Mouse (Mus musculus): ENCODE results near the gene Pole3. TPM values are rescaled to one million over a fixed set of nuclear protein-coding genes. Genes with fewer than 3 reads are reported as not detected.

The Pole3 gene
- polyA plus RNA-seq (2016; fragmentation: Nextera tagmentation; extraction: Ambion mirVana), result 140 and 142 TPM in 2 replicates

DNA sequence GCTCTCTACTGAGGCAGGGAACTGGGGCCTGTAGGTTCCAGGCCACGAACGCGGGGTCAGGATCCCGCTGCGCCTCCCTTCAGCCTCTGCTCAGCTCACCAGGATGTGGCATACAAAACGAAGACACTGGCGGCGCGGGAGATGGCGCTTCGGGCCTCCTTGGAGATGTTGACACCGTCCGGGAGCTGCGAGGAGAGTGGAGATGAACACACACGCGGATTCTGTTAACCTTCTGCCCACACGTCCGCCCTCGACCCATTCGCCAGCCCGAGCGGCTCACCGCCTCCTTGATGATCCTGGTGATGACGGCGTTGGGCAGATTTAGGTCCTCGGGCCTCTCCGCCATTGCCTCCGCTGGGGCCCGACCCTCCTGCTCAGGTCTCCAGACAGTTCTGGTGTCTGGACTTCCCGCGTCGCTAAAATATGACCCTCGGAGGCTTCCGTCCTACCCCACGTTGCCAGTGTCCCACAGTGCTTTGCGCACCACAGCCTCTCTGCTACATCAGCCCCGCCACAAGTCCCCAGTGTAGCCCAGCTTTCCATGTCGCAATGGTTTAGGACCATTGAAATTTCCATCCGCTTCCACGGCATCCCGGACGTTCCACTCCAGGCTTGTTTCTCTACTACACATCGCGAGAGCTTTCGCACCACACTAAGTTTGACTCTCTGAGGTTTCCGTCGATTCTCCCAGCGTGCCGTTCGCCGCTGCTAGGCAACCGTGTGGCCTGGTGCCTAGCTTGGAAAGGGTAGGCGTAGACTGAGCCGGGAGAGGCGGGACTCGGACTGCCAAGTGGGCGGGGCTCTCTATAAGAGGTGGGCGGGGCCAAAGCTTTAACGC lies at the start of gene Pole3, which contains the start of gene 4933430I17Rik:
TSS of gene Pole3 (minus strand) at position 418 of the 838 bp plus-strand sequence.
TSS of gene 4933430I17Rik (plus strand) at position 719 of the 838 bp plus-strand sequence.
- 0% methylated on average over 59 of the region's 59 CpGs for WGBS

DNA sequence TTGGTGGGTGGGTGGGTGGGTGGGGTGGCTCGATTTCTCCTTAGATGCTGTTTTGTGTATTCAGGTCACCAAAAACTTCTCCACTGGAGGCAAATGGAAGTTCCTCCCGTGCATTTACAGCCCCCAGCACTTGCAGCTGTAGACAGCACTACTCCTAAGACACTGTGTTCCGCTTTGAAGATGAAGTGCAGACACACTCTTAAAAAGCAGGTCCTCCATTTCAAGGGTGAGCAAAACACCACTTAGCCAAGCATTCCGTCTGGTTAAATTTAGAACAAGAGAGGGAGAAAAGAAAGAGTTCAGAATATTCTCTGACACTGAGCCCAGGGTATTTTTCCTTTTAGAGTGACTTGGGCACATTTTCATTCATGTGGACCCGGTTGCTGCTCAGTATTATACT lies 45.2 kb upstream of the Pole3 start:
- no peaks in the 10 kb centered on the region for H3K4me1 ChIP-seq
- no peaks in the 10 kb centered on the region for H3K36me3 ChIP-seq
- no peak for DNase-seq (ENCODE audit: low spot score)
- H3K27ac ChIP-seq (replicated peaks), result no peak overlapping the region
- no peak overlapping the region for H3K4me3 ChIP-seq
- no peaks in the 10 kb centered on the region for H3K27me3 ChIP-seq (ENCODE audit: low read depth, poor library complexity, severe bottlenecking)
- H3K9me3 ChIP-seq (replicated peaks), result no peaks in the 10 kb centered on the region
- 81% methylated on average over 5 of the region's 5 CpGs for WGBS

More for the DNA sequence above, at the start of gene Pole3, which contains the start of gene 4933430I17Rik:
- Histone ChIP-seq H3K4me3 (peak within 1 kb of the TSS; percentile 92), H3K27me3 (ENCODE audit: low read depth, poor library complexity, severe bottlenecking) (no peaks in the 10 kb centered on the region), H3K9me3 (replicated peaks) (no peaks in the 10 kb centered on the region), H3K36me3 (peaks cover 24% of the 10 kb centered on the region), H3K27ac (replicated peaks) (peak within 1 kb of the TSS; percentile 98), H3K4me1 (peaks cover 25% of the 10 kb centered on the region)
- peak; percentile 98 for DNase-seq (ENCODE audit: low spot score)

DNA sequence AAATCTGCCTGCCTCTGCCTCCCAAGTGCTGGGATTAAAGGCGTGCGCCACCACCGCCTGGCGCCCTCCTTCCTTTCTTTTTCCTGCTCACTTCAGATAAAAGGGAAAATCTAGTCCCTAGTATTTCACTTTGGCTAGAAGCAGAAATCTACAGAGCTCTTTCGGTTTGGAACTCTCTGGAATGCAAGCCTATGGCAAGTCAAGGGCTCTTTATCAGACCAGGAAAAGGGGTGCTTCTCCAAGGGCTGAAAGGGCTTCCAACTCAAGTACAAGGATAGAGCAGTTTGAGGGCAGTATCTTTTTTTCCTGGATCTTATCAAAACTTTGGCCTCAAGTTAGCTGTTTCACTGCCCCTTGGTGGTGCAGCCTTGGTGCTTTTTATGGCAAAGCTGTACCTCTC lies 44.7 kb upstream of the Pole3 start:
- Histone ChIP-seq H3K4me1 (no peaks in the 10 kb centered on the region), H3K27me3 (ENCODE audit: low read depth, poor library complexity, severe bottlenecking) (no peaks in the 10 kb centered on the region), H3K4me3 (no peak overlapping the region), H3K36me3 (no peaks in the 10 kb centered on the region), H3K9me3 (replicated peaks) (no peaks in the 10 kb centered on the region), H3K27ac (replicated peaks) (no peak overlapping the region)
- 87% methylated on average over 5 of the region's 5 CpGs for WGBS
- no peak for DNase-seq (ENCODE audit: low spot score)

DNA sequence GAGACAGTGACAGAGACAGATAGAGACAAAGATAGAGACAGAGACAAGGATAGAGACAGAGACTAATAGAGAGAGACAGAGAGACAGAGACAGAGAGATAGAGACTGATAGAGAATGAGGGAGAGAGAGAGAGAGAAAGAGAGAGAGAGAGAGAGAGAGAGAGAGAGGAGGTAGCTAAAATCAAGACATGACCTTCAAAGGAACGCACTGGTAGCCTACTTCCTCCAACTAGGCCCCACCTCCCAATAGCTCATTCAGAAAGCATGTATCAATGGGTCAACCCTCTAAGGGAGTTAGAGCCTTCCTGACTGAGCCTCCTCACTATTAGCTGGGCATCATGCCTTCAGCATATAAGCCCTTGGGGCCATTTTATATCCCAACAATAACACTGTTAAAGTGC lies 43.5 kb upstream of the Pole3 start:
- Histone ChIP-seq H3K27me3 (ENCODE audit: low read depth, poor library complexity, severe bottlenecking) (no peaks in the 10 kb centered on the region), H3K4me3 (no peak overlapping the region), H3K4me1 (no peaks in the 10 kb centered on the region), H3K36me3 (no peaks in the 10 kb centered on the region), H3K27ac (replicated peaks) (no peak overlapping the region), H3K9me3 (replicated peaks) (no peaks in the 10 kb centered on the region)
- DNase-seq (ENCODE audit: low spot score), result no peak
- WGBS, result 91% methylated on average over 1 of the region's 1 CpGs

DNA sequence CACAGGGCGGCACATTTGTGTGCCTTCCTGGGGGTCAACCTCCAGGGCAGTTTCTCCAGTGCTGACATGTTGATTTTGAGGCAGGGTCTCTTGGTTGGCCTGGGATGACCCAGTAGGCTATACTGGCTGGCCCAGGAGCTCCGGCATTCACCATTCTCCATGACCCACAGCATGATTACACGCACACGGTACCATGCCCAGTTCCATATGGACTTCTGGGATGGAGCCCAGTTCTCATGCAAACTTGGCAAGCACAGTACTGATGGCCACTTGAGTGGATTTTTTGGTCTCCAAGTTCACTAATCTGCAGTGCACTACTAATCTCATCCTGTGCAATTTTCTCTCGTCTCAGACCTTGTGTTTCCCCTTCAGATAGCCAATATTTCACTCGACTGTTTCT lies 42.8 kb upstream of the Pole3 start:
- H3K4me3 ChIP-seq, result no peak overlapping the region
- no peaks in the 10 kb centered on the region for H3K36me3 ChIP-seq
- WGBS, result 90% methylated on average over 6 of the region's 6 CpGs
- no peak for DNase-seq (ENCODE audit: low spot score)
- no peaks in the 10 kb centered on the region for H3K9me3 ChIP-seq (replicated peaks)
- H3K27me3 ChIP-seq (ENCODE audit: low read depth, poor library complexity, severe bottlenecking), result no peaks in the 10 kb centered on the region
- H3K27ac ChIP-seq (replicated peaks), result no peak overlapping the region
- H3K4me1 ChIP-seq, result no peaks in the 10 kb centered on the region

DNA sequence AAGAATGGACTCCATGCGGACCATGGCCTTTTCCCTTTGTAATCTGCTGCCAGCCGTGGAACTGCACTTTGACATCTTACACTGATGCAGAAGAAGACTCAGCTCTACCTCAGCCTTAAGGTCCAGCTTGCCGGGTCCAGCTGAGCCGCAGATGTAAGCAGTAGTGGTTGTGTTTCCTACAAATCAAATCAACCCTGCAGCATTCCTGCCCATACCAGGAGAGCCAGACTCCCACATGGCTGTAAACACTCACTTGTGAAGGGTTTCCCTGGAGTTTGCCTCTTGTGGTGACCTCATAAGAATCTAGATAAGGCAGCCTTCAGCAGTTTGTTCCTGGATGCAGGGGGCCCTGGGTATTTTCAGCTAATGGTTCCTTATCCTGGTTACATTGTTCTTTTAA lies 41.7 kb upstream of the Pole3 start:
- H3K27me3 ChIP-seq (ENCODE audit: low read depth, poor library complexity, severe bottlenecking), result no peaks in the 10 kb centered on the region
- no peak for DNase-seq (ENCODE audit: low spot score)
- H3K27ac ChIP-seq (replicated peaks), result no peak overlapping the region
- H3K4me1 ChIP-seq, result peaks cover 1% of the 10 kb centered on the region; the same call in 1 of the 2 replicates
- 87% methylated on average over 4 of the region's 4 CpGs for WGBS
- no peaks in the 10 kb centered on the region for H3K9me3 ChIP-seq (replicated peaks)
- H3K36me3 ChIP-seq, result no peaks in the 10 kb centered on the region
- no peak overlapping the region for H3K4me3 ChIP-seq

DNA sequence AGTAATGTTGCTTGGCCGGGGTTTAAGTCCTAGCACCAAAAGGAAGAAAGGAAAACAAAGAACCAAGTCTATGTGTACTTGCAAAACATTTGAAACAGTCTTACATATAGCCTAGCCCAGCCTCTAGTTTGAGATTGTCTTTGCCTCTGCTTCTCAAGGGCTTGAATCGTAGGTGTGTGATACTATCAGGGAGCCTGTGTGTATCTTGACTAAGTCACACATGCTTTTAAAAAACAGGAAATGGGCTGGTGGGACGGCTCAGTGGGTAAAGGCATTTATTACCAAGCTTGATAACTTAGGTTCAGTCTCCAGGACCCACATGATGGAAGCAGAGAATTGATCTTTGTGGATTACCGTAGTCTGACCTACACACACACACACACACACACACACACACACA lies 37.1 kb upstream of the Pole3 start:
- H3K27me3 ChIP-seq (ENCODE audit: low read depth, poor library complexity, severe bottlenecking), result no peaks in the 10 kb centered on the region
- no peaks in the 10 kb centered on the region for H3K36me3 ChIP-seq
- H3K27ac ChIP-seq (replicated peaks), result 0 out of 2 replicates have a peak overlapping the region, but pooled peaks have one; percentile 24
- no peak overlapping the region for H3K4me3 ChIP-seq
- no peaks in the 10 kb centered on the region for H3K9me3 ChIP-seq (replicated peaks)
- DNase-seq (ENCODE audit: low spot score), result no peak
- H3K4me1 ChIP-seq, result peaks cover 3% of the 10 kb centered on the region; the same call in 1 of the 2 replicates
- WGBS, result 95% methylated on average over 4 of the region's 4 CpGs

DNA sequence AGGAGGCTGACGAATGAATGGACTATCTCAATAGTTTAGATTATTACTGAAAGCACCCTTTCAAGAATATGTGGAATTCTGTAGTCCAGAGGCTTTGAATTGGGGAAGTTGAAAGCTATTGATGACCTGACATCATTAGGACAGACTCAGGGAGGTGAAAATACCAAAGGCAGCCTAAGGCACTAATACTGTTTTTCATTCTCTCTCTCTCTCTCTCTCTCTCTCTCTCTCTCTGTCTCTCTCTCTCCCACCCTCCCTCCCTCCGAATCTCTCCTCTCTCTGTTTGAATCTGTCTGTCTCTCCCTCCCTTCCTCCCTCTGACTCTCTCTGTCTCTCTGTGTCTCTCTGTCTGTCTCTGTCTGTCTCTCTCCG lies 36.7 kb upstream of the Pole3 start:
- Histone ChIP-seq H3K36me3 (no peaks in the 10 kb centered on the region), H3K4me3 (no peak overlapping the region), H3K27me3 (ENCODE audit: low read depth, poor library complexity, severe bottlenecking) (no peaks in the 10 kb centered on the region), H3K9me3 (replicated peaks) (no peaks in the 10 kb centered on the region), H3K27ac (replicated peaks) (0 out of 2 replicates have a peak overlapping the region, but pooled peaks have one; percentile 24), H3K4me1 (peaks cover 3% of the 10 kb centered on the region; the same call in 1 of the 2 replicates)
- no peak for DNase-seq (ENCODE audit: low spot score)
- WGBS, result 72% methylated on average over 3 of the region's 3 CpGs

DNA sequence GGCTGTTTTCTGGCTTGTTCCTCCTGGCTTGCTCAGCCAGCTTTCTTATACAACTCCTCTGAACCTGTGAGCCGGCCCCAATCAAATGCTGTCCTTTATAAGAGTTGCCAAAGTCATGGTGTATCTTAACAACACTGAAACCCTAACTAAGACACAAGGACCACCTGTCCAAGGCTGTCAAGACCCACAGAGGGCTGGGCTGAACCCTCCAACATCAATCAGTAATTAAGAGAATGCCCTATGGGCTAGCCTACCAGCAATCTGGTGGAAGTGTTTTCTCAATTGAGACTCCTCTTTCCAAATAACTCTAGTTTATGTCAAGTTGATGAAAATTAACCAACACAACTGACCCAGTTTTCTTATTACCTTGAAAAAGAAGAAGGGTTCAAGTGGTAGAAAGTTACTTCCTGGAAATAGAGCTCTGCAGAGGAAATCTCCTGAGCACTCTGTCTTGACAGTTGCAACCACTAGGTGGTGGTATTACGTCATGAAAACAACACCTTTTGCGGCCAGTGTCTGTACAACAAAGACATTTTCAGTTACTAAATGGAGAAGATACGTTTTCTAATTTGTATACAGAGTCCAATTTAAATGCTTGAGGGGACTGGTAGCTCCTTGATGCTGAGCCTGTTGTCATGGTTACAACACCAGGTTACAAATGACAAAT lies 36.2 kb upstream of the Pole3 start:
- H3K27me3 ChIP-seq (ENCODE audit: low read depth, poor library complexity, severe bottlenecking), result no peaks in the 10 kb centered on the region
- 0 out of 2 replicates have a peak overlapping the region, but pooled peaks have one; percentile 24 for H3K27ac ChIP-seq (replicated peaks)
- H3K4me1 ChIP-seq, result peaks cover 3% of the 10 kb centered on the region; the same call in 1 of the 2 replicates
- peak; percentile 62 for DNase-seq (ENCODE audit: low spot score)
- WGBS, result 26% methylated on average over 4 of the region's 4 CpGs
- H3K4me3 ChIP-seq, result no peak overlapping the region
- no peaks in the 10 kb centered on the region for H3K36me3 ChIP-seq
- H3K9me3 ChIP-seq (replicated peaks), result no peaks in the 10 kb centered on the region

DNA sequence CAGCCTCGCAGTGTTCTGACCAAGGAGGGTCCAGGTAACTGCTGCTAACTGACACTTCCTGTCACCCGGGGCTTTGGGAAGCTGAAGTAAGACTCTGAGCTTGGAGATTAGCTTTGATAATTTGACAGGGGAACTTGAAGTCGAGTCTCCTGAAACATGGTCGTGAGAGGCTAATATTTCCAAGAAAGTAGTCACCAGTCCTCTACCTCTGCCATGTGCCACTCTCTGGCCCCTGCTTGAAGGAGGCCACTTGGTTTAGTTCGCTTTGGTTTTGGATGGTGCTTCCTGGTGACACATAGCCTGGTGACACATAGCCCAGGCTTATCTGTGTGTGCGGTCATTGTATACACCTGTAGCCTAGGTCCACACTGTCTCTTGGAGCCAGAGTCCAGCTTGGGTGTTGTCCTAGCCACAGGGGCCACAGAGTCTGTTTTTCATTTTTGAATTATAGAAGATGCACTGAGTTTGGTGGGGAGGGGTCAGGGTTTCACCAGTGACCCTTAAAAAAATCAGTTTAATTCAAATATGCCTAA lies 35.0 kb upstream of the Pole3 start, which contains the start of gene Rgs3:
TSS of gene Rgs3 (plus strand) at position 51 of the 533 bp plus-strand sequence.
- Histone ChIP-seq H3K27ac (replicated peaks) (no peak within 1 kb of the TSS), H3K4me1 (peaks cover 3% of the 10 kb centered on the region; the same call in 1 of the 2 replicates), H3K36me3 (no peaks in the 10 kb centered on the region), H3K9me3 (replicated peaks) (no peaks in the 10 kb centered on the region), H3K27me3 (ENCODE audit: low read depth, poor library complexity, severe bottlenecking) (no peaks in the 10 kb centered on the region), H3K4me3 (no peak within 1 kb of the TSS)
- WGBS, result 75% methylated on average over 6 of the region's 6 CpGs
- DNase-seq (ENCODE audit: low spot score), result no peak

DNA sequence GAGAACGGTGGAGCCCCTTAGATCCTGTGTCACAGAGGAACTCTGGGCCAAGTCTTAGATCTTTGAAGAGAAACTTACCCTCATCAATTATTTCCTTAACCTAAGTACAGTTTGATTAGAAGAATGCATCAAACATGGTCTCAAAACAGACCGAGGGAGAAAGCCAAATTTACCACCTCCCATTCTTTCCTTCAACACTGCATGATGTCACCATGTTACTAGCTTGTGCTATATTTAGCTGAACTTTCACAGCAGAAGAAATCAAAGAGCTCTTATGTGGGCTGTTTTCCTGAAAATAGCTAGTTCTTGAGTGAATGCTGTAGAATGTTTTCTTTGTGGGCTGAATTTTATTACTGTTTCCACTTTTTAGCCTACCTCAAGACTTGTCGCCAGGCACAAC lies 32.6 kb upstream of the Pole3 start:
- H3K4me3 ChIP-seq, result no peak overlapping the region
- no peaks in the 10 kb centered on the region for H3K36me3 ChIP-seq
- H3K9me3 ChIP-seq (replicated peaks), result no peaks in the 10 kb centered on the region
- 87% methylated on average over 3 of the region's 3 CpGs for WGBS
- no peak overlapping the region for H3K27ac ChIP-seq (replicated peaks)
- H3K27me3 ChIP-seq (ENCODE audit: low read depth, poor library complexity, severe bottlenecking), result no peaks in the 10 kb centered on the region
- no peak for DNase-seq (ENCODE audit: low spot score)
- peaks cover 3% of the 10 kb centered on the region; the same call in 1 of the 2 replicates for H3K4me1 ChIP-seq

DNA sequence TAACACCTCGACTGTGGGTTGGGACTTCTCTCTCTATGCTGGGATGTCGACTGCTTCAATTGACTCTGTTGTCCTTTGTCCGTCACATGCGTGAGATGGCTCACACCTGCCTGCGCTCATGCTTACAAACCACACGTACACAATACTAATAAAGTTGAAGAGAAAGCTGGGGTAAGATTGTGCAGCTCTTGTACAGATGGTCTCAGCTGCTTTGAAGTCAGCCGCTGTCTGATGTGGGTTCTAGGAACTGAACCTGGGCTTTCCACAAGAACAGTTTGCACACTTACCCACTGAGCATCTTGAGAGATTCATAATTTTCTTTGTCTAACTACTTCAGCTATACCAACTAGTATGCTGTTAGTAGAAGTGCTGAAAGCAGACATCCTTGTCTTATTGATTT lies 27.1 kb upstream of the Pole3 start:
- Histone ChIP-seq H3K4me3 (no peak overlapping the region), H3K27me3 (ENCODE audit: low read depth, poor library complexity, severe bottlenecking) (no peaks in the 10 kb centered on the region), H3K4me1 (no peaks in the 10 kb centered on the region), H3K9me3 (replicated peaks) (no peaks in the 10 kb centered on the region), H3K27ac (replicated peaks) (no peak overlapping the region), H3K36me3 (no peaks in the 10 kb centered on the region)
- DNase-seq (ENCODE audit: low spot score), result no peak
- WGBS, result 88% methylated on average over 7 of the region's 7 CpGs

Data from midbrain, embryonic 10.5 days (tissue).